Mouse (Mus musculus): ENCODE results near the gene Epm2aip1. TPM values are rescaled to one million over a fixed set of nuclear protein-coding genes. Genes with fewer than 3 reads are reported as not detected.

The Epm2aip1 gene
- total RNA-seq, 2 experiments from 2014 or later: 76.5 to 80.7 TPM

DNA sequence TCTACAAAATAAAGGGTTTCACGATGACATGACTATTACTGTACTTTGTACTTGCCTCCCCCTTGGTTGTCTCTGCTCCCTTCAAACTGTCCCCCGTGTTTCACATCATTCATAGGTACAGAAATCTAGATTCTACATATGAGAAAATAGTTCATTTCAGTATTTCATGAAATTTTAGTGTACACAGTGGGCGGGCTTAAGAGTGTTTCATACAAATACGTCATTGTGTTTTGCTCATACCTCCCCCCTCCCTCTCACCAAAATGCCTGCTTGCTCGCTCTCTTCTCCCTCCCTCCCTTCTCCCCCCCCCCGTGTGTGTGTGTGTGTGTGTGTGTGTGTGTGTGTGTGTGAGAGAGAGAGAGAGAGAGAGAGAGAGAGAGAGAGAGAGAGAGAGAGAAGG, 41.6 kb downstream of the Epm2aip1 start:
- Histone ChIP-seq H3K4me3 (peak overlapping the region; percentile 61), H3K27ac (peak overlapping the region; percentile 88; the same call in 1 of the 2 replicates)
- no peak for DNase-seq (ENCODE audit: low spot score in 2 of 2)
- no peak for TF ChIP-seq CTCF (conservative IDR thresholded peaks at IDR 0.05)

DNA sequence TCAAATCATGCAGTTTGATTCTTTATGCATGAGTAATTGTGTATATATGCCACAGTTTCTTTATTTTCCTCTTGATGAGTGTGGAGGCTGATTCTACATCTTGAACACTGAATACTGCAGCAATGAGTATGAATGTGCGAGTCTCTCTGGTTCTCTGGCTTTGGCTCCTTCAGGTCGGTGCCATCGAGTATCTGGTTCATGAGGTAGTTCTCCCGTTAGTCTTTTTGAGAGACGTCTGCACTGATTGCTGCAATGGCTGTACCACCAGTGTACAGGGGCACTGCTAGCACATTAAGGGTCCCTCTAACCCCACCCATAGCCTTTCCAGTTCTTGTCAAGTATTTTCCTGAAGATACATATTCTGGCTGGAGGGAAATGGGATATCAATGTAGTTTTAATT, 42.1 kb downstream of the Epm2aip1 start:
- TF ChIP-seq CTCF (conservative IDR thresholded peaks at IDR 0.05): no peak
- H3K27ac ChIP-seq: peak overlapping the region; percentile 55; the same call in 1 of the 2 replicates
- no peak for DNase-seq (ENCODE audit: low spot score in 2 of 2)

DNA sequence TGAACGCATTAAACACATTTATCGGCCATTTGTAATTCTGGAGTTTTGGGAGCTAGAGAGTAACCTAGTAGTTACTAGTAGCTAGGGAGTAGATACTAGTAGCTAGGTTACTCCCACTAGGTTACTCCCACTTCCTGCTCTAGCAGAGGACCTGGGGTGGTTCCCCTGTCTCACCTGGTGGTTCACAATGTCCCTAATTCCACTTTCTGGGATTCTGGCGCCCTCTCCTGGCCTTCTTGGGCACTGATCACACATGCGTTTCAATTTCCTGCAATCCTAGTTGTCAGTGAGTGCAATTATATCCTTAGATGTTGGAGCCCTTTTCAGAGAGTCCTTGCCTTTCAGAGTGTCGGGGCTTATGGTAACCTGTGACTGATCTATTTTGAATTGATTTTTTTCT, 42.5 kb downstream of the Epm2aip1 start:
- peak overlapping the region; percentile 55; the same call in 1 of the 2 replicates for H3K27ac ChIP-seq
- H3K4me3 ChIP-seq: peak overlapping the region; percentile 39
- DNase-seq (ENCODE audit: low spot score in 2 of 2): peak; percentile 55 to 79
- peak; percentile 87 for TF ChIP-seq CTCF (conservative IDR thresholded peaks at IDR 0.05)

More for the DNA sequence above, 42.1 kb downstream of the Epm2aip1 start:
- peak overlapping the region; percentile 39 for H3K4me3 ChIP-seq

DNA sequence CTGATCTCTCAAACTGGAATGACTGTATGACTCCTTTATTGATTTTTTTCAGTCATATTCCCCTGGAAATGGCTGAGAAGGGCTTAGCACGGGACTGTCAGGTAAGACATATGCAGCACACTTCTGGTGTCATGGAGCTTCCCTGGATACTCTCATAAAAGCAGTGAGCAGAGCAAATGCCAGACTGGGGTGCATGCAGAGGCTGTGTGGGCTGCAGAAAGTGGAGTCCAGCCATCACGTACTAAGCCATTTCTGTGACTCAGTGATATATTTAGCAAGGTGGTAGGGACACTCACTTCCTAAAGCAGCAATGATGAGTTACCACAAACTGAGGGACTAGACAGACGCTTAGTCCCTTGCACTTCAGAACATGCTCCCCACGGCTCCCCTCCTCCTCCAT, 49.2 kb downstream of the Epm2aip1 start:
- no peak for TF ChIP-seq CTCF (conservative IDR thresholded peaks at IDR 0.05)
- Histone ChIP-seq H3K27ac (no peak overlapping the region), H3K4me3 (no peak overlapping the region)
- DNase-seq (ENCODE audit: low spot score in 2 of 2): no peak

DNA sequence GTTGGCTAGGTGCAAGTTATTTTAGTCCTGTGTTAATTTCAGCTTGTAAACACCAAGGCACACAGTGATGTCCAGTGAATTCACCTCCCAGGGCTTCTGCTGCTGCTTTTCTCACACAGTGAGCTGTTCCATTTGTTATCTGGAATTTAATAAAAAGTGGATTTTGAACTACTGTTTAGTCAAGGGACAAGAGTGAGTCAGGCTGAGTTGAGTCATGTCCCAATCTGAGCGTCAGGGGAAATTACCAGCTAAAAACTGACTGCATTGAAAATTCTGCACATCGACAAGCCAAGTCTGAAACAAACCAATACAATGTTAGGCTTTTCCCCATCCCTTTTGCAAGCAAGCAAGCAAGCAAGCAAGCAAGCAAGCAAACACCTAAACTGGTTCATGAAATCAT, 53.2 kb downstream of the Epm2aip1 start:
- no peak overlapping the region for H3K4me3 ChIP-seq
- peak in 1 of 2 experiments; percentile 45 for DNase-seq (ENCODE audit: low spot score in 2 of 2)
- no peak for TF ChIP-seq CTCF (conservative IDR thresholded peaks at IDR 0.05)
- H3K27ac ChIP-seq: no peak overlapping the region

Other genes starting within 250 kb of the Epm2aip1 start
- gene Ccrl2, start 214.4 kb upstream of the Epm2aip1 start, total RNA-seq (2021): under 1 TPM; 0.69 to 0.72 TPM
- gene Lrrfip2, start 154.3 kb upstream of the Epm2aip1 start, total RNA-seq (2021): 10 to 100 TPM; 37.2 to 38.0 TPM
- gene Mlh1, start 138 bp upstream of the Epm2aip1 start, total RNA-seq (2021): 10 to 100 TPM; 15.7 to 17.1 TPM
- 100 to 1,000 TPM; 221 to 228 TPM for gene Trank1, start 39.8 kb downstream of the Epm2aip1 start, total RNA-seq (2021)
- gene Dclk3, start 167.2 kb downstream of the Epm2aip1 start, total RNA-seq (2021): 10 to 100 TPM; 14.4 to 19.3 TPM

Measured in layer of hippocampus, adult 2 months (tissue).